Mouse (Mus musculus): ENCODE data around the gene Phospho1. TPM values are rescaled to one million over a fixed set of nuclear protein-coding genes. Genes with fewer than 3 reads are reported as not detected.

Gene Phospho1
- total and polyA plus RNA-seq, 2 experiments from 2014 or later, result 2.1 TPM; not detected in 1

DNA sequence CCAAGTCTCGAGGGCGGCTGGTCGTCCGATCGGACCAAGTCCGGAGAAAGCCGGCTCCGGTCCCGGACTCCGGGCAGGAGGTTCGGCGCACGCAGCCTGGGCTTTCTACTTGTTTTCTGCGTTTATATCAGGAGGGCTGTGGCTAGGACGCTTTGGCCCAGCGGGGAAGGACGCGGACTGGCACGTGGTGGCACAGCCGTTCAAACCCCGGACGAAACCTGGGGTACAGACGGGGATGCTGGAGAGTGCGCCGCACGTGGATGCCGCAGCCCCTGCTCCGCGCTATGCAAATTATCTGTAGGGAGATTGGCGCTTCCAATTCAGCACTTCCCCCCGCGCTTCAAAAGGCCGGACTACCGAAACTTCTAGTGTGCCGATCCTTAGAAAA is 35.2 kb downstream of the Phospho1 start:
- peak overlapping the region; percentile 44 for H3K9ac ChIP-seq (replicated peaks; ENCODE audit: low read length, poor library complexity, severe bottlenecking)
- H3K27ac ChIP-seq (ENCODE audit: low read depth, low read length), result peak overlapping the region; percentile 77
- no peaks in the 10 kb centered on the region for H3K9me3 ChIP-seq (ENCODE audit: low read length)
- TF ChIP-seq CTCF (IDR thresholded peaks at IDR 0.05), result peak; percentile 6; the same call in 1 of the 2 replicates
- peak overlapping the region; percentile 57 for H3K4me3 ChIP-seq (ENCODE audit: low read depth, low read length)
- under 1% methylated on average over 35 of the region's 35 CpGs for WGBS
- DNase-seq (ENCODE audit: low spot score), result peak; percentile 78
- no peaks in the 10 kb centered on the region for H3K36me3 ChIP-seq (ENCODE audit: insufficient read depth, low read length)
- H3K4me1 ChIP-seq (ENCODE audit: insufficient read depth, low read length), result no peaks in the 10 kb centered on the region
- H3K27me3 ChIP-seq (ENCODE audit: insufficient read depth, low read length), result no peaks in the 10 kb centered on the region
- ATAC-seq (ENCODE audit: low FRiP score), result peak; percentile 62
- peak overlapping the region; percentile 65 for H3K4me2 ChIP-seq (ENCODE audit: low read depth, low read length, poor library complexity, severe bottlenecking)

DNA sequence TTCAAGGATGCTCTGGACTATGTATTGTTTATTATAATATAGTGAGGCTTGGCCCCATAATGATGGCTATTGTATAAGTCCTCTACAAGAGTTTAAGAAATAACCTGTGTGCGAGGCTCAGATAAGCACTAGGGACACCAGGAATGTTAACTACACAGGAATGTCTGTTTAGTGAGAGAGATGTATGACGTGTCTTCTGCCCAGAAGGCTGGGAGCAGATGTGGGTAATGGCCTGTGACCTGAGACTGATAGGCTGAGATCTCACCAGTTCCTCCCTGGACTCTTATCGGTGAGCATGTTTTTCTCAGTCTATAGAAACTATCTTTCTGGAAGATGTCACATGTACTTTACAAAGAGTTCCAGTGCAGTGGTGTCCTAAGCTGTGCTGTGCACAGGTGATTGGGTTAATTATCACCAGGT is 35.8 kb downstream of the Phospho1 start:
- no peak for ATAC-seq (ENCODE audit: low FRiP score)
- Histone ChIP-seq H3K4me1 (ENCODE audit: insufficient read depth, low read length) (no peaks in the 10 kb centered on the region), H3K27me3 (ENCODE audit: insufficient read depth, low read length) (no peaks in the 10 kb centered on the region), H3K4me3 (ENCODE audit: low read depth, low read length) (peak overlapping the region; percentile 57), H3K36me3 (ENCODE audit: insufficient read depth, low read length) (no peaks in the 10 kb centered on the region), H3K27ac (ENCODE audit: low read depth, low read length) (no peak overlapping the region), H3K9ac (replicated peaks; ENCODE audit: low read length, poor library complexity, severe bottlenecking) (no peak overlapping the region; the same call in 1 of the 2 replicates), H3K9me3 (ENCODE audit: low read length) (no peaks in the 10 kb centered on the region), H3K4me2 (ENCODE audit: low read depth, low read length, poor library complexity, severe bottlenecking) (peak overlapping the region; percentile 65)
- no peak for DNase-seq (ENCODE audit: low spot score)
- no peak for TF ChIP-seq CTCF (IDR thresholded peaks at IDR 0.05)
- WGBS, result 37% methylated on average over 3 of the region's 3 CpGs

DNA sequence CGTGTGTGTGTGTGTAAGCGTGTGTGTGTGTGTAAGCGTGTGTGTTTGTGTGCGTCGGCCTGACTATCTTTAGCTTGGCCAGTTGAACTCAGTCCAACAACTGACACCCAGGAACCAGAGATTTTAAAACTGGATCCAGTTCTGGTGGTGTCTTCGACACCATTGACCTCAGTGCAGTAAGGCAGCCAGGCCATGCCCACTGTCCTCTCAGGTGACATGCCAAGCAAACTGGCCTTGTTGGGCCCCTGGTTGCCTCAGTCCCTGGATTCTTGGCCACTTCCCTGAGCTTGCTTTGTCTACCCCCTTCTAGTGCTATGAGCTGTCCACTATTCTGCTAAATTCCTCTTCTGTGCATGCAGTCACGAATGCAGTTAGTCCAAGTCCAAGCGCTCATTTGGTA is 37.1 kb downstream of the Phospho1 start:
- DNase-seq (ENCODE audit: low spot score) (no peak), ATAC-seq (ENCODE audit: low FRiP score) (no peak)
- H3K9ac ChIP-seq (replicated peaks; ENCODE audit: low read length, poor library complexity, severe bottlenecking), result no peak overlapping the region
- H3K4me1 ChIP-seq (ENCODE audit: insufficient read depth, low read length), result no peaks in the 10 kb centered on the region
- TF ChIP-seq CTCF (IDR thresholded peaks at IDR 0.05), result no peak
- H3K36me3 ChIP-seq (ENCODE audit: insufficient read depth, low read length), result no peaks in the 10 kb centered on the region
- no peak overlapping the region for H3K27ac ChIP-seq (ENCODE audit: low read depth, low read length)
- H3K9me3 ChIP-seq (ENCODE audit: low read length), result no peaks in the 10 kb centered on the region
- H3K4me3 ChIP-seq (ENCODE audit: low read depth, low read length), result no peak overlapping the region
- H3K4me2 ChIP-seq (ENCODE audit: low read depth, low read length, poor library complexity, severe bottlenecking), result no peak overlapping the region
- no peaks in the 10 kb centered on the region for H3K27me3 ChIP-seq (ENCODE audit: insufficient read depth, low read length)
- WGBS, result 95% methylated on average over 8 of the region's 8 CpGs

DNA sequence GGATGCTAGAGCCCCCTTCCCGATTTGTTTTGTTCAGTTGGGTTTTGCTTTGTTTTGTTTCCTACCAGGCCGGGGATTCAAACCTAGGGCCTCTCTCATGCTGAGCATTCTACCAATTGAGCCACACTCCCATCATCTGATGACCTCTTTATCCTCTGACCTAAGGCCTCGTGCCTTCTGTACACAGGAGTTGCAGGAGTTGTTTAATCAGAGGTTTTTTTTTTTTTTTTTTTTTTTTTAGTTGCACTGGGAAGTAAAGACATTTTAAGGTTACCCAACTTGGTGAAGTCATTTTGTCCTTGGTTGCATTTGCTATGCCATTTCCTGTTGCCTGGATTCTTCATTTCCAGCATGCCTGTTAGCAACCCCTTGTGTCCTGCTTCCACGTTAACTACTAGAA is 45.1 kb downstream of the Phospho1 start:
- Histone ChIP-seq H3K4me3 (ENCODE audit: low read depth, low read length) (no peak overlapping the region), H3K9me3 (ENCODE audit: low read length) (no peaks in the 10 kb centered on the region), H3K27ac (ENCODE audit: low read depth, low read length) (no peak overlapping the region), H3K27me3 (ENCODE audit: insufficient read depth, low read length) (no peaks in the 10 kb centered on the region), H3K9ac (replicated peaks; ENCODE audit: low read length, poor library complexity, severe bottlenecking) (no peak overlapping the region), H3K36me3 (ENCODE audit: insufficient read depth, low read length) (no peaks in the 10 kb centered on the region), H3K4me1 (ENCODE audit: insufficient read depth, low read length) (no peaks in the 10 kb centered on the region), H3K4me2 (ENCODE audit: low read depth, low read length, poor library complexity, severe bottlenecking) (no peak overlapping the region)
- WGBS, result 80% methylated on average over 4 of the region's 4 CpGs
- ATAC-seq (ENCODE audit: low FRiP score) (no peak), DNase-seq (ENCODE audit: low spot score) (no peak)
- no peak for TF ChIP-seq CTCF (IDR thresholded peaks at IDR 0.05)

DNA sequence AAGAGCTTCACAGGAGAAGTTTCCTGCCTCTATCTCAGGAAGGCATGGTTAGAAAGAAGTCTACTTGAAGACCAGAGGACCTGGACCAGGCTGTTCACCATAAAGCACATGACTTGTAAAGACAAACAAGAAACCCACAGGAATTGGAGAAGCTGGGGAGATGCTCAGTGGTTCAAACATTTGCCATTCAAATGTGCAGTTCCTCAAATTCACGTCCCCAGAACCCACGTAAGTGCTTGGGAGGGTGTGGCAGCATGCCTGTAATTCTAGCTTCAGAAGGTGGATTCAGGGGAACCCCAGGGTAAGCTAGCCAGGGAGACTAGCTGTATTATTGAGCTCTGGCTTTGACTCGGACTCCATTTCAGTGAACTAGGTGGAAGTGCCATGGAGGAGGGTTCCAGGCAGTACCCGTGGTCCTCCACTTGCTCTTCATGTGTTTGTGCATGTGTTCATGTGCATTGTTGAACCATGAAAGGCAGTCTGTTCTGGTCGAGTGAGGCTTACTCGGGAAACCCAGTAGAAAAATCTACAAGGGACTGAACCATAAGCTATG is 45.7 kb downstream of the Phospho1 start:
- Histone ChIP-seq H3K9ac (replicated peaks; ENCODE audit: low read length, poor library complexity, severe bottlenecking) (no peak overlapping the region), H3K36me3 (ENCODE audit: insufficient read depth, low read length) (no peaks in the 10 kb centered on the region), H3K27me3 (ENCODE audit: insufficient read depth, low read length) (no peaks in the 10 kb centered on the region), H3K4me2 (ENCODE audit: low read depth, low read length, poor library complexity, severe bottlenecking) (no peak overlapping the region), H3K4me3 (ENCODE audit: low read depth, low read length) (no peak overlapping the region), H3K4me1 (ENCODE audit: insufficient read depth, low read length) (no peaks in the 10 kb centered on the region), H3K9me3 (ENCODE audit: low read length) (no peaks in the 10 kb centered on the region), H3K27ac (ENCODE audit: low read depth, low read length) (no peak overlapping the region)
- DNase-seq (ENCODE audit: low spot score) (no peak), ATAC-seq (ENCODE audit: low FRiP score) (no peak)
- no peak for TF ChIP-seq CTCF (IDR thresholded peaks at IDR 0.05)
- 73% methylated on average over 6 of the region's 6 CpGs for WGBS

DNA sequence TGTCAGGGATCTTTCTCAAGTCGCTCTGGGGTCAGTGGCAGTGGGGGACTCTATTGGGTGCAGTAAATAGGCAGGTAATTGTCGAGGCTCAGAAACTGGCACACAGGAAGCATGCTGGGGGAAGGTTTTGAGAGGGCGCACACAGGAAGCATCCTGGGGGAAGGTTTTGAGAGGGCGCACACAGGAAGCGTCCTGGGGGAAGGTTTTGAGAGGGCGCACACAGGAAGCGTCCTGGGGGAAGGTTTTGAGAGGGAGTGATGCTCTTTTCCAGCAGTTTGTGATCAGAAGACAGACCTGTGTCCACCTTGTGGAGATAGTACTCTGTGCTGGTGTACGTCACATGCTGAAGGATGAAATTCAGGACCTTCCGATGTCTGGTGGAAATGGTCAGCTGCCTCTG is 51.5 kb downstream of the Phospho1 start:
- H3K36me3 ChIP-seq (ENCODE audit: insufficient read depth, low read length), result no peaks in the 10 kb centered on the region
- DNase-seq (ENCODE audit: low spot score), result peak; percentile 40
- H3K27me3 ChIP-seq (ENCODE audit: insufficient read depth, low read length), result no peaks in the 10 kb centered on the region
- 32% methylated on average over 9 of the region's 9 CpGs for WGBS
- no peak overlapping the region for H3K9ac ChIP-seq (replicated peaks; ENCODE audit: low read length, poor library complexity, severe bottlenecking)
- peak overlapping the region; percentile 12; the same call in 1 of the 2 replicates for H3K4me3 ChIP-seq (ENCODE audit: low read depth, low read length)
- H3K4me1 ChIP-seq (ENCODE audit: insufficient read depth, low read length), result no peaks in the 10 kb centered on the region
- ATAC-seq (ENCODE audit: low FRiP score), result peak; percentile 52; the same call in 1 of the 2 replicates
- no peaks in the 10 kb centered on the region for H3K9me3 ChIP-seq (ENCODE audit: low read length)
- TF ChIP-seq CTCF (IDR thresholded peaks at IDR 0.05), result no peak
- H3K27ac ChIP-seq (ENCODE audit: low read depth, low read length), result no peak overlapping the region
- peak overlapping the region; percentile 33 for H3K4me2 ChIP-seq (ENCODE audit: low read depth, low read length, poor library complexity, severe bottlenecking)

All from midbrain, postnatal 0 days (tissue).